Mouse (Mus musculus): ENCODE data around the gene Ptpn13.

- TF ChIP-seq CTCF (IDR thresholded peaks at IDR 0.05; ENCODE audit: low read depth, low read length) (no peak), POLR2A (IDR thresholded peaks at IDR 0.05; ENCODE audit: borderline replicate concordance, low read depth, low read length) (no peak)
Observed at GRCm38 (mm10) chr5:103593575-103593974, 168.6 kb downstream of the Ptpn13 start.

Measured in bone marrow macrophage, adult 2 months (primary cell).